Mouse (Mus musculus): ENCODE data around the gene Twf2.
"Not testable (repeated sequence)": the region's sequence is repeated elsewhere in the genome, so short reads cannot be mapped to it uniquely, and the experiment has no call there.

The Twf2 gene

GRCm38 (mm10) chr9:106202819-106203636 lies at the start of gene Twf2:
TSS of gene Twf2 (plus strand) at chr9:106203108.
- peak; percentile 85 to 92 for DNase-seq (ENCODE audit: low spot score in 2 of 2)

GRCm38 (mm10) chr9:106154106-106154505 lies 48.8 kb upstream of the Twf2 start:
- DNase-seq (ENCODE audit: low spot score in 2 of 2) = no peak

GRCm38 (mm10) chr9:106156419-106156818 lies 46.5 kb upstream of the Twf2 start:
- peak; percentile 52 to 85 for DNase-seq (ENCODE audit: low spot score in 2 of 2)

- no peak for DNase-seq (ENCODE audit: low spot score in 2 of 2)
These were observed 45.8 kb upstream of the Twf2 start for GRCm38 (mm10) chr9:106156921-106157622.

- DNase-seq (ENCODE audit: low spot score in 2 of 2) = no peak
These were observed 45.3 kb upstream of the Twf2 start for GRCm38 (mm10) chr9:106157623-106157925.

- DNase-seq (ENCODE audit: low spot score in 2 of 2) = no peak
These were observed 44.8 kb upstream of the Twf2 start, which contains the start of gene Glyctk for GRCm38 (mm10) chr9:106158037-106158491. TSS of gene Glyctk (minus strand) at chr9:106158138.

GRCm38 (mm10) chr9:106159237-106159636 lies 43.7 kb upstream of the Twf2 start:
- no peak for DNase-seq (ENCODE audit: low spot score in 2 of 2)

- peak; percentile 85 to 94 for DNase-seq (ENCODE audit: low spot score in 2 of 2)
These were observed 43.1 kb upstream of the Twf2 start for GRCm38 (mm10) chr9:106159784-106160301.

- no peak for DNase-seq (ENCODE audit: low spot score in 2 of 2)
These were observed 42.5 kb upstream of the Twf2 start for GRCm38 (mm10) chr9:106160426-106160825.

GRCm38 (mm10) chr9:106166709-106167108 lies 36.2 kb upstream of the Twf2 start:
- DNase-seq (ENCODE audit: low spot score in 2 of 2) = no peak

GRCm38 (mm10) chr9:106167241-106167640 lies 35.7 kb upstream of the Twf2 start:
- DNase-seq (ENCODE audit: low spot score in 2 of 2) = no peak

- no peak for DNase-seq (ENCODE audit: low spot score in 2 of 2)
These were observed 35.2 kb upstream of the Twf2 start for GRCm38 (mm10) chr9:106167703-106168102.

- not testable (repeated sequence) for DNase-seq (ENCODE audit: low spot score in 2 of 2)
These were observed 33.9 kb upstream of the Twf2 start for GRCm38 (mm10) chr9:106169006-106169405.

GRCm38 (mm10) chr9:106169917-106170316 lies 33.0 kb upstream of the Twf2 start:
- no peak for DNase-seq (ENCODE audit: low spot score in 2 of 2)

GRCm38 (mm10) chr9:106170556-106171345 lies 32.2 kb upstream of the Twf2 start, which contains the start of gene Wdr82:
TSS of gene Wdr82 (plus strand) at chr9:106170928.
- DNase-seq (ENCODE audit: low spot score in 2 of 2) = peak; percentile 89 to 94

GRCm38 (mm10) chr9:106171346-106172158 lies 31.4 kb upstream of the Twf2 start:
- DNase-seq (ENCODE audit: low spot score in 2 of 2) = peak; percentile 60 to 82

GRCm38 (mm10) chr9:106172527-106172926 lies 30.4 kb upstream of the Twf2 start:
- DNase-seq (ENCODE audit: low spot score in 2 of 2) = no peak

- no peak for DNase-seq (ENCODE audit: low spot score in 2 of 2)
These were observed 29.5 kb upstream of the Twf2 start for GRCm38 (mm10) chr9:106173363-106173762.

GRCm38 (mm10) chr9:106175552-106176200 lies 27.2 kb upstream of the Twf2 start:
- DNase-seq (ENCODE audit: low spot score in 2 of 2) = no peak

- no peak for DNase-seq (ENCODE audit: low spot score in 2 of 2)
These were observed 26.1 kb upstream of the Twf2 start for GRCm38 (mm10) chr9:106176769-106177168.

All from spleen, postnatal 4 days (tissue).